Mouse (Mus musculus) erythroblast, embryonic 14.5 days (primary cell): ENCODE data around the gene Cmc2.

Source experiments
- GATA1 ChIP-seq: IDR thresholded peaks from 2 replicates; pipeline ENCODE4 v1.6.1; 2012; ENCODE audit warnings: low read length, inconsistent platforms, mixed read lengths
- TAL1 ChIP-seq: IDR thresholded peaks from 3 replicates; pipeline ENCODE4 v1.6.1; 2012; ENCODE audit warnings: low read length, inconsistent platforms, mixed read lengths

- TF ChIP-seq GATA1 = no peak
- TF ChIP-seq TAL1 = no peak
These were observed 53.9 kb downstream of the Cmc2 start for GRCm38 (mm10) chr8:116867321-116867720.
